Mouse (Mus musculus) left cerebral cortex, postnatal 4 days (tissue): ENCODE data around the gene Lect2. TPM values are rescaled to one million over a fixed set of nuclear protein-coding genes. Genes with fewer than 3 reads are reported as not detected.

ENCODE experiments used
- DNase-seq: peaks from one replicate; pipeline ENCODE4 v3.0.0-alpha.2; 2022
- intact Hi-C: fragments of 180-260 bp; cut with DNase I; formaldehyde crosslinking; loops from one replicate; pipeline ENCODE4 v1.15.1; 2025
- total RNA-seq, 2 experiments: library from RNA; stranded (reverse); gene quantifications; 2 replicates each; pipeline ENCODE4 v1.2.3; 2021

Lect2 gene
- total RNA-seq, 2 experiments from 2014 or later, result not detected

GRCm38 (mm10) chr13:56558811-56559210 lies 10.5 kb upstream of the Lect2 start:
- intact Hi-C loops, result loop anchor here (10.0 kb wide), 1 partner anchor 176 kb away; no protein-coding TSS in a partner anchor

GRCm38 (mm10) chr13:56556701-56557100 lies 8.4 kb upstream of the Lect2 start:
- no peak for DNase-seq
- intact Hi-C loops, result loop anchor here (10.0 kb wide), 1 partner anchor 178 kb away; no protein-coding TSS in a partner anchor

More at GRCm38 (mm10) chr13:56558811-56559210, 10.5 kb upstream of the Lect2 start:
- no peak for DNase-seq

GRCm38 (mm10) chr13:56555957-56556356 lies 7.7 kb upstream of the Lect2 start:
- intact Hi-C loops, result loop anchor here (10.0 kb wide), 1 partner anchor 179 kb away; no protein-coding TSS in a partner anchor
- DNase-seq, result peak; percentile 46

GRCm38 (mm10) chr13:56554409-56554808 lies 6.1 kb upstream of the Lect2 start:
- DNase-seq, result peak; percentile 58
- intact Hi-C loops, result loop anchor here (5.0 to 10.0 kb wide), 2 partner anchors 77 to 180 kb away; no protein-coding TSS in a partner anchor

GRCm38 (mm10) chr13:56553923-56554322 lies 5.6 kb upstream of the Lect2 start:
- intact Hi-C loops, result loop anchor here (5.0 to 10.0 kb wide), 2 partner anchors 77 to 181 kb away; no protein-coding TSS in a partner anchor
- no peak for DNase-seq

GRCm38 (mm10) chr13:56551661-56552060 lies 3.4 kb upstream of the Lect2 start:
- intact Hi-C loops, result loop anchor here (5.0 to 10.0 kb wide), 2 partner anchors 74 to 183 kb away; no protein-coding TSS in a partner anchor
- DNase-seq, result no peak

GRCm38 (mm10) chr13:56550574-56550973 lies 2.3 kb upstream of the Lect2 start:
- intact Hi-C loops, result loop anchor here (5.0 to 10.0 kb wide), 2 partner anchors 73 to 184 kb away; no protein-coding TSS in a partner anchor
- no peak for DNase-seq

GRCm38 (mm10) chr13:56549364-56549763 lies 1.1 kb upstream of the Lect2 start:
- DNase-seq, result no peak
- intact Hi-C loops, result no loop called here

GRCm38 (mm10) chr13:56544956-56545355 lies 3.3 kb downstream of the Lect2 start:
- intact Hi-C loops, result no loop called here
- no peak for DNase-seq

- intact Hi-C loops, result no loop called here
- DNase-seq, result no peak
Observed at GRCm38 (mm10) chr13:56543805-56544204, 4.5 kb downstream of the Lect2 start.

GRCm38 (mm10) chr13:56539846-56540245 lies 8.5 kb downstream of the Lect2 start:
- peak; percentile 47 for DNase-seq
- intact Hi-C loops, result no loop called here

GRCm38 (mm10) chr13:56537026-56537425 lies 11.3 kb downstream of the Lect2 start:
- intact Hi-C loops, result no loop called here
- DNase-seq, result no peak

- DNase-seq, result no peak
Observed at GRCm38 (mm10) chr13:56535570-56535969, 12.7 kb downstream of the Lect2 start.

GRCm38 (mm10) chr13:56534931-56535330 lies 13.4 kb downstream of the Lect2 start:
- DNase-seq, result no peak

More at GRCm38 (mm10) chr13:56535570-56535969, 12.7 kb downstream of the Lect2 start:
- intact Hi-C loops, result no loop called here

GRCm38 (mm10) chr13:56529685-56530084 lies 18.6 kb downstream of the Lect2 start:
- intact Hi-C loops, result no loop called here
- DNase-seq, result no peak

More at GRCm38 (mm10) chr13:56534931-56535330, 13.4 kb downstream of the Lect2 start:
- intact Hi-C loops, result no loop called here

- DNase-seq, result no peak
- intact Hi-C loops, result no loop called here
Observed at GRCm38 (mm10) chr13:56529031-56529430, 19.3 kb downstream of the Lect2 start.

- intact Hi-C loops, result no loop called here
- no peak for DNase-seq
Observed at GRCm38 (mm10) chr13:56528281-56528680, 20.0 kb downstream of the Lect2 start.

GRCm38 (mm10) chr13:56527846-56528245 lies 20.5 kb downstream of the Lect2 start:
- no peak for DNase-seq
- intact Hi-C loops, result no loop called here

- DNase-seq, result no peak
- intact Hi-C loops, result no loop called here
Observed at GRCm38 (mm10) chr13:56526871-56527270, 21.4 kb downstream of the Lect2 start.

- intact Hi-C loops, result no loop called here
- no peak for DNase-seq
Observed at GRCm38 (mm10) chr13:56522821-56523167, 25.5 kb downstream of the Lect2 start.

GRCm38 (mm10) chr13:56522081-56522820 lies 26.1 kb downstream of the Lect2 start, which contains the start of gene Fbxl21:
Gene Fbxl21, plus strand, starts transcription at chr13:56522472.
- intact Hi-C loops, result no loop called here
- peak; percentile 92 for DNase-seq

GRCm38 (mm10) chr13:56516816-56517215 lies 31.5 kb downstream of the Lect2 start:
- intact Hi-C loops, result loop anchor here (10.0 kb wide), 1 partner anchor 558 kb away; no protein-coding TSS in a partner anchor
- DNase-seq, result no peak
